Mouse (Mus musculus) CH12F3 (cell line): Measurements from ENCODE around the gene Atp9a.

ENCODE experiments used
- in situ Hi-C: fragments of 300-500 bp; cut with MboI; formaldehyde crosslinking; loops from 2 replicates; pipeline ENCODE4 v1.14.3; 2020; ENCODE audit warnings: low sequenced_read_pairs

Gene Atp9a

GRCm38 (mm10) chr2:168644855-168645254, 97.4 kb downstream of the Atp9a start:
- in situ Hi-C loops: loop anchor here (25.0 kb wide), 1 partner anchor 383 kb away; no protein-coding TSS in a partner anchor

- in situ Hi-C loops: loop anchor here (25.0 kb wide), 1 partner anchor 381 kb away; no protein-coding TSS in a partner anchor
Measured at GRCm38 (mm10) chr2:168643524-168644177, 98.6 kb downstream of the Atp9a start.

- in situ Hi-C loops: loop anchor here (25.0 kb wide), 1 partner anchor 380 kb away; no protein-coding TSS in a partner anchor
Measured at GRCm38 (mm10) chr2:168642187-168642586, 100.0 kb downstream of the Atp9a start.

- in situ Hi-C loops: loop anchor here (25.0 kb wide), 1 partner anchor 378 kb away; no protein-coding TSS in a partner anchor
Measured at GRCm38 (mm10) chr2:168640460-168640859, 101.7 kb downstream of the Atp9a start.

GRCm38 (mm10) chr2:168634881-168635280, 107.3 kb downstream of the Atp9a start:
- in situ Hi-C loops: loop anchor here (25.0 kb wide), 1 partner anchor 373 kb away; no protein-coding TSS in a partner anchor

GRCm38 (mm10) chr2:168633301-168633816, 108.8 kb downstream of the Atp9a start:
- in situ Hi-C loops: loop anchor here (25.0 kb wide), 1 partner anchor 371 kb away; no protein-coding TSS in a partner anchor

- in situ Hi-C loops: loop anchor here (25.0 kb wide), 1 partner anchor 370 kb away; no protein-coding TSS in a partner anchor
Measured at GRCm38 (mm10) chr2:168632543-168632942, 109.7 kb downstream of the Atp9a start.

GRCm38 (mm10) chr2:168628787-168629186, 113.4 kb downstream of the Atp9a start:
- in situ Hi-C loops: loop anchor here (10.0 to 25.0 kb wide), 2 partner anchors 154 to 366 kb away; no protein-coding TSS in a partner anchor

GRCm38 (mm10) chr2:168627829-168628770, 114.1 kb downstream of the Atp9a start:
- in situ Hi-C loops: loop anchor here (10.0 to 25.0 kb wide), 2 partner anchors 153 to 366 kb away; no protein-coding TSS in a partner anchor

- in situ Hi-C loops: loop anchor here (10.0 to 25.0 kb wide), 2 partner anchors 152 to 364 kb away; no protein-coding TSS in a partner anchor
Measured at GRCm38 (mm10) chr2:168626385-168626784, 115.8 kb downstream of the Atp9a start.

GRCm38 (mm10) chr2:168625091-168625490, 117.1 kb downstream of the Atp9a start:
- in situ Hi-C loops: loop anchor here (10.0 to 25.0 kb wide), 2 partner anchors 150 to 363 kb away; no protein-coding TSS in a partner anchor

- in situ Hi-C loops: loop anchor here (10.0 kb wide), 1 partner anchor 146 kb away; no protein-coding TSS in a partner anchor
Measured at GRCm38 (mm10) chr2:168621111-168621802, 121.0 kb downstream of the Atp9a start.

GRCm38 (mm10) chr2:168618205-168618717, 123.9 kb downstream of the Atp9a start:
- in situ Hi-C loops: no loop called here

- in situ Hi-C loops: no loop called here
Measured at GRCm38 (mm10) chr2:168615160-168615559, 127.0 kb downstream of the Atp9a start.

- in situ Hi-C loops: no loop called here
Measured at GRCm38 (mm10) chr2:168614170-168614872, 127.9 kb downstream of the Atp9a start.

- in situ Hi-C loops: no loop called here
Measured at GRCm38 (mm10) chr2:168613092-168613880, 128.9 kb downstream of the Atp9a start.

GRCm38 (mm10) chr2:168610941-168611340, 131.3 kb downstream of the Atp9a start:
- in situ Hi-C loops: no loop called here

- in situ Hi-C loops: no loop called here
Measured at GRCm38 (mm10) chr2:168609653-168610248, 132.5 kb downstream of the Atp9a start.
